Mouse (Mus musculus) small intestine, adult 2 months (tissue): Measurements from ENCODE around the gene Wtip. TPM values are rescaled to one million over a fixed set of nuclear protein-coding genes. Genes with fewer than 3 reads are reported as not detected.
"Not testable (repeated sequence)": the region's sequence is repeated elsewhere in the genome, so short reads cannot be mapped to it uniquely, and the experiment has no call there.

Source experiments
- H3K27ac ChIP-seq: fragments of 200-500 bp; 2 replicates; pipeline ENCODE4 v1.5.1; 2012; ENCODE audit warnings: low read depth, low read length, control low read depth, inconsistent platforms; ENCODE audit not compliant: insufficient read depth
- H3K27me3 ChIP-seq: fragments of 200-500 bp; 2 replicates; pipeline ENCODE4 v1.6.1; 2012; ENCODE audit warnings: mild to moderate bottlenecking, moderate library complexity, low read length, inconsistent platforms; ENCODE audit not compliant: control insufficient read depth, insufficient read depth
- H3K36me3 ChIP-seq: fragments of 200-500 bp; 2 replicates; pipeline ENCODE4 v1.6.1; 2012; ENCODE audit warnings: mild to moderate bottlenecking, low read length, control low read depth, inconsistent platforms; ENCODE audit not compliant: control insufficient read depth, insufficient read depth
- H3K4me1 ChIP-seq: fragments of 200-500 bp; 2 replicates; pipeline ENCODE4 v1.6.1; 2012; ENCODE audit warnings: low read length, inconsistent platforms, mixed read lengths; ENCODE audit not compliant: control insufficient read depth, insufficient read depth, insufficient read length
- H3K4me3 ChIP-seq: fragments of 200-500 bp; 2 replicates; pipeline ENCODE4 v1.5.1; 2012; ENCODE audit warnings: low read depth, mild to moderate bottlenecking, control low read depth, inconsistent platforms, low read length, moderate library complexity
- CTCF ChIP-seq: fragments of 200-500 bp; IDR thresholded peaks from 2 replicates; pipeline ENCODE4 v1.5.1; 2012; ENCODE audit warnings: low read depth, mild to moderate bottlenecking, control low read depth, inconsistent platforms, low read length, moderate library complexity, mixed read lengths; ENCODE audit not compliant: insufficient replicate concordance, insufficient read length; ENCODE audit errors: extremely low read depth
- POLR2A ChIP-seq: fragments of 200-500 bp; IDR thresholded peaks from 2 replicates; pipeline ENCODE4 v1.6.1; 2012; ENCODE audit warnings: low read depth, mild to moderate bottlenecking, control low read depth, inconsistent platforms, low read length, moderate library complexity
- WGBS: fragments of 180-500 bp; shearing (Covaris S2); methylation state at CpG from one replicate; pipeline ENCODE4 v1.1.7; 2018; 5-methylcytosine and 5-hydroxymethylcytosine counted together
- polyA plus RNA-seq: library from polyadenylated mRNA; depleted of rRNA; stranded (reverse); fragments of >200 nt; gene quantifications from 2 replicates; pipeline ENCODE4 v1.2.3, GENCODE M21; 2012; rRNA removed

The Wtip gene
- polyA plus RNA-seq, 1 experiment = 12.7 TPM

DNA sequence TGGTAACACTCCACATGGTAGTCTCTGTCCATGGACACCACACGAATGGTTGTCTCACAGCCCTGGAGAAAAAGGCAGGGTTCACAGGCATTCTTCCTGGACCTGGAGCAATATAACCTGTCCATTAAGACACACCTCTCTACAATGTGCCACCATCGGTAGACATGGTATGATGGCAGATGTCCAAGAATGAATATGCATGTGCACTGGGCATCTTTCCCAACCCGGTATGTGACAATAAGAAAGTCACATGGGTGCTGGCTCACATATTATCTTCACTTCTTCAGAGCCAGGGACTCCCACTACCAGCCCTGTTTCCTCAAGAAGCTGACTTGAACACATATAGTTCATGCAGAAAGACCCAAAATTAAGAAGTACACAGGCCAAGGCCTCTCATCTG, 16.5 kb downstream of the Wtip start:
- H3K36me3 ChIP-seq = peaks cover 8% of the 10 kb centered on the region
- no peak overlapping the region for H3K27ac ChIP-seq
- H3K4me3 ChIP-seq = no peak overlapping the region
- peaks cover 9% of the 10 kb centered on the region; the same call in 1 of the 2 replicates for H3K4me1 ChIP-seq
- no peaks in the 10 kb centered on the region for H3K27me3 ChIP-seq
- TF ChIP-seq POLR2A = no peak
- TF ChIP-seq CTCF = no peak
- 26% methylated on average over 3 of the region's 3 CpGs for WGBS

GRCm38 (mm10) chr7:34109190-34109589, 23.9 kb downstream of the Wtip start:
- peaks cover 7% of the 10 kb centered on the region for H3K36me3 ChIP-seq
- 81% methylated on average over 5 of the region's 5 CpGs for WGBS
- H3K27me3 ChIP-seq = no peaks in the 10 kb centered on the region
- H3K4me3 ChIP-seq = no peak overlapping the region
- no peaks in the 10 kb centered on the region for H3K4me1 ChIP-seq
- H3K27ac ChIP-seq = no peak overlapping the region
- no peak for TF ChIP-seq POLR2A
- no peak for TF ChIP-seq CTCF

DNA sequence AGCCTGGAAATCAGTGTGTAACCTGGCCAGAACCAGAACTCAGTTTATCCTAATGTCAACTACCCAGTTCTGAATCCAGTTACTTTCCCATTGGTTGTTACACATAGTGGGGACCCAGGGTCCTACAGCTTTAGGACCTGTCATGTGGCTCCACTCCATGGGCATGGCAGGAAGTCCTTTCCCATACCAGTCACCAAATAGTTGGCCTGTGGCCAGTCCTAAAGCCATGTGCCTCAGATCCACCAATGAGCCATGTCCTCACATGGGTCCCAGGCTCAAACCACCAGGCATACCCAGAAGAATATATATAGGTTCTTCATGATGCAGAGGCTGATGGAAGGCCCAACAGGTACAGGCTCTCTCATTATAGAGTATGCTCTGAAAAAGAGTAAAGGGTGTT, 31.8 kb downstream of the Wtip start:
- TF ChIP-seq CTCF = no peak
- TF ChIP-seq POLR2A = no peak
- no peak overlapping the region for H3K27ac ChIP-seq
- H3K27me3 ChIP-seq = no peaks in the 10 kb centered on the region
- H3K36me3 ChIP-seq = no peaks in the 10 kb centered on the region
- H3K4me3 ChIP-seq = no peak overlapping the region
- no peaks in the 10 kb centered on the region for H3K4me1 ChIP-seq

GRCm38 (mm10) chr7:34100002-34100401, 33.1 kb downstream of the Wtip start:
- no peaks in the 10 kb centered on the region for H3K4me1 ChIP-seq
- 80% methylated on average over 2 of the region's 2 CpGs for WGBS
- no peak overlapping the region for H3K4me3 ChIP-seq
- no peak overlapping the region for H3K27ac ChIP-seq
- TF ChIP-seq CTCF (no peak), POLR2A (no peak)
- H3K27me3 ChIP-seq = no peaks in the 10 kb centered on the region
- no peaks in the 10 kb centered on the region for H3K36me3 ChIP-seq

DNA sequence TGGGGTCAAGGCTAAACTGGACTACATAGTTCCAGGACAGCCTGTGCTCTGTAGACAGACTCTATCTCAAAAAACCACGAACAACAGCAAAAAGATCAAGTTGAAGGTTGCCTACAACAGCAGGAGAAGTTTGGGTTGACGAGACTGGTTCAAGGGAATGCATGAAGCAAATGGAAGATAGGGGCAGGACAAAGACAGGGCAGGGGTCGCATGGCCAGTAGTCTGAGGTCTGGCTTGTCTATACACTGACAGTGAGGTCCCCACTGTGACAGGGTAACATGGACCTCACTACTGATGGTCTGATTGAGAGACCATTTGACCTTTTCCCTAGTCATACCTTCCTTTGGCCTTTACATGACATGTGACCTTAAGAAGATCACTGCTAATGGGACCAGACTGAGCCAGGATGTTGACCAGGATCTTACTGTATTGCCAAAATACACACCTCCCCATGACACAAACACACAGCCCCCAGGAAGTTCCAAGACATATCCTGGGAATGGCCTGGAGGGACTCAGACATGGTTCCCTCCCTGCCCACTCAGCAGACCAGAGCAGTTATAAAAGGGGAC, 38.1 kb downstream of the Wtip start, which contains the start of gene Scgb1b30:
Gene Scgb1b30, plus strand, starts transcription at position 521 of the 571 bp plus-strand sequence.
- no peak for TF ChIP-seq CTCF
- no peak for TF ChIP-seq POLR2A
- Histone ChIP-seq H3K4me1 (no peaks in the 10 kb centered on the region), H3K27me3 (no peaks in the 10 kb centered on the region), H3K27ac (no peak within 1 kb of the TSS), H3K36me3 (no peaks in the 10 kb centered on the region), H3K4me3 (no peak within 1 kb of the TSS)
- WGBS = 70% methylated on average over 3 of the region's 3 CpGs

DNA sequence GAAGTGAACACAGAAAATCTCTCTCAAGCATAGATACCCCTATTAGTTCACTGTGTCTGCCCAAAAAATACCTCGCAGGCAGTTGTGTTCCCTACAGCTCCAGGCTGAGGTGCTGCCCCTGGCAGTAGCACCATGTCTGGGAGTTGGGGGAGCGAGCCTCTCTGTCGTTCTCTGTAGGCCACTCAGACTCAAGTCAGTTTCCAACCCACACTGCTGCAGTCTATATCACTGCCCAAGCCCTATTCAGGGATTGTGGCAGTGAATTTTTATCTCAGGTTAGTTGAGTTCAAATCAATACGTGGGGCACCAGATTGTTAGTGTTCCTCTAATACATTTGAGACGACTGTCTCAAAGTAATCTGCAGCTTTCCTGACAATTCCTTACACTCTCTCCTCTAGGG, 64.9 kb downstream of the Wtip start:
- WGBS = 43% methylated on average over 5 of the region's 5 CpGs
- H3K27me3 ChIP-seq, H3K36me3 ChIP-seq, H3K4me1 ChIP-seq, H3K4me3 ChIP-seq, H3K27ac ChIP-seq: not testable (repeated sequence)

Other genes starting within 250 kb of the Wtip start
- gene Scgb2b26, start 188.2 kb downstream of the Wtip start, polyA plus RNA-seq = not detected in 2 replicates
- not detected in 2 replicates for gene Scgb2b27, start 119.3 kb downstream of the Wtip start, polyA plus RNA-seq
- not detected in 2 replicates for gene Scgb1b27, start 111.8 kb downstream of the Wtip start, polyA plus RNA-seq
- gene Scgb1b30, start 37.8 kb downstream of the Wtip start, polyA plus RNA-seq = not detected in 2 replicates
- gene Uba2, start 36.3 kb upstream of the Wtip start, polyA plus RNA-seq = 6.6 and 13.2 TPM in 2 replicates
- 13.7 and 15.2 TPM in 2 replicates for gene Pdcd2l, start 63.4 kb upstream of the Wtip start, polyA plus RNA-seq
- gene Gpi1, start 97.1 kb upstream of the Wtip start, polyA plus RNA-seq = 291 and 420 TPM in 2 replicates
- not detected in 2 replicates for gene Gm6096, start 117.8 kb upstream of the Wtip start, polyA plus RNA-seq
- gene 4931406P16Rik, start 180.3 kb upstream of the Wtip start, polyA plus RNA-seq = 7.5 and 15.8 TPM in 2 replicates